Mouse (Mus musculus) liver, postnatal 0 days (tissue): Measurements from ENCODE around the gene Hsf5. TPM values are rescaled to one million over a fixed set of nuclear protein-coding genes. Genes with fewer than 3 reads are reported as not detected.

ENCODE experiments used
- ATAC-seq: fragments of 200-750 bp; cut with Nextera tagmentation; 2 replicates; pipeline ENCODE4 v1.8.0; 2017; ENCODE audit warnings: mild to moderate bottlenecking, moderate library complexity
- DNase-seq: peaks from one replicate; pipeline ENCODE4 v3.0.0-alpha.2; 2016
- H3K27ac ChIP-seq: fragments of 300-500 bp; sonication (generic); 2 replicates; pipeline ENCODE4 v1.5.1; 2014; ENCODE audit warnings: antibody characterized with exemption, moderate library complexity, mild to moderate bottlenecking, low read depth
- H3K27me3 ChIP-seq: fragments of 300-500 bp; sonication (generic); 2 replicates; pipeline ENCODE4 v1.6.1; 2014; ENCODE audit warnings: low read length, control low read depth, mixed read lengths; ENCODE audit not compliant: insufficient read depth
- H3K36me3 ChIP-seq: fragments of 300-500 bp; sonication (generic); replicated peaks from 2 replicates; pipeline ENCODE4 v1.6.1; 2014; ENCODE audit warnings: mild to moderate bottlenecking, control low read depth, low read length, moderate library complexity, mixed read lengths; ENCODE audit not compliant: insufficient read depth
- H3K4me1 ChIP-seq: fragments of 300-500 bp; sonication (generic); 2 replicates; pipeline ENCODE4 v1.6.1; 2014; ENCODE audit warnings: antibody characterized with exemption, mild to moderate bottlenecking, control low read depth; ENCODE audit not compliant: insufficient read depth
- H3K4me2 ChIP-seq: fragments of 300-500 bp; sonication (generic); 2 replicates; pipeline ENCODE4 v1.6.1; 2014; ENCODE audit warnings: low read depth, mild to moderate bottlenecking, low read length, moderate library complexity, mixed read lengths
- H3K4me3 ChIP-seq: fragments of 300-500 bp; sonication (generic); 2 replicates; pipeline ENCODE4 v1.5.1; 2014; ENCODE audit warnings: low read depth, low read length
- H3K9ac ChIP-seq: fragments of 300-500 bp; sonication (generic); replicated peaks from 2 replicates; pipeline ENCODE4 v1.6.1; 2014; ENCODE audit warnings: mild to moderate bottlenecking, moderate library complexity
- H3K9me3 ChIP-seq: fragments of 300-500 bp; sonication (generic); 2 replicates; pipeline ENCODE4 v1.6.1; 2016; ENCODE audit warnings: mild to moderate bottlenecking, control low read depth, low read length, mixed read lengths
- CTCF ChIP-seq: sonication (generic); IDR thresholded peaks from 2 replicates; pipeline ENCODE4 v1.5.1; 2016; ENCODE audit warnings: antibody characterized with exemption, low read depth
- EP300 ChIP-seq: IDR thresholded peaks from 2 replicates; pipeline ENCODE4 v1.6.1; 2016; ENCODE audit warnings: antibody characterized with exemption, low read depth, mild to moderate bottlenecking
- WGBS: fragments of 180-500 bp; shearing (Covaris S2); extraction: QIAGEN DNeasy Blood & Tissue Kit; methylation state at CpG from one replicate; pipeline ENCODE4 v1.1.7; 2014; ENCODE audit not compliant: insufficient replicate concordance; 5-methylcytosine and 5-hydroxymethylcytosine counted together
- polyA plus RNA-seq: library from polyadenylated mRNA; unstranded; fragments of >200 nt; fragmentation: Nextera tagmentation; extraction: Ambion mirVana; gene quantifications from 2 replicates; pipeline ENCODE4 v1.2.1, GENCODE M21; 2015

Gene Hsf5
- polyA plus RNA-seq, 1 experiment from 2014 or later = not detected

DNA sequence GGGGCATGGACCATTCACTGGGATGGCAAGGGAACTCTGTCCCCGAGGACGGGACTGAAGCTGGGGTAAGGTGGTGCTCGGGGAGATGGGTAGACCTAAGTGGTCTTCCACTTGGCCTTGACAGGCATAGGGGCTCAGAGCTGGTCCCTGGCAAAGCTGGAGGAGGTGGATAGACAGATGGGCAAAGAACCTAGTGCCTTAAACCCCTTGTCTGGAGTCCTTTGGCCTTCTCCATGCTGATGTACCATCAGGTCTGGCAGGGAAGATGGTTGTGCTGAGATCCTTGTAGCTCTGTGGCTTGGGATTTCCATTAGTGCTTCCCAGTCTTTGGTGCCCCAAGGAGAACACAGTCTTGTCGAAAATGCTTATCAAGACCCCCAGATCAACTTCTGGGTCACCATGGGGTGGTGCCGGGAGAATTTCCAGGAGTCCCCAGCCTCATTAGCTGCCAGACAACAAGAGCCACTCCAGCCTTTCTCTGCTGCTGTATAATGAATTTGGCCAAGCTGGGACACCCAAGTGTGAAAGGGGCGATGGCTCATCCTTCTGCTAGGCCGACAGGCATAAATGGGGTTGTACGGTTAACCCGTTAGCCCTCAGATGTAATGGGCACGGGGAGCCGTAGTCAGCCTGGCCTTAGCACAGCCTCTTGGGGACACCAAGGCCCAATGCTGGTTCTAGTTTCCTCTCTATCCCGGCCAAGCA, 35.7 kb upstream of the Hsf5 start:
- H3K9me3 ChIP-seq = no peaks in the 10 kb centered on the region
- H3K27ac ChIP-seq = no peak overlapping the region
- H3K4me3 ChIP-seq = no peak overlapping the region
- no peak for TF ChIP-seq EP300
- no peak for TF ChIP-seq CTCF
- H3K4me2 ChIP-seq = no peak overlapping the region
- H3K36me3 ChIP-seq = no peaks in the 10 kb centered on the region
- peaks cover 20% of the 10 kb centered on the region for H3K4me1 ChIP-seq
- no peak overlapping the region for H3K9ac ChIP-seq
- ATAC-seq (no peak), DNase-seq (peak; percentile 8)
- H3K27me3 ChIP-seq = no peaks in the 10 kb centered on the region
- 77% methylated on average over 12 of the region's 12 CpGs for WGBS

DNA sequence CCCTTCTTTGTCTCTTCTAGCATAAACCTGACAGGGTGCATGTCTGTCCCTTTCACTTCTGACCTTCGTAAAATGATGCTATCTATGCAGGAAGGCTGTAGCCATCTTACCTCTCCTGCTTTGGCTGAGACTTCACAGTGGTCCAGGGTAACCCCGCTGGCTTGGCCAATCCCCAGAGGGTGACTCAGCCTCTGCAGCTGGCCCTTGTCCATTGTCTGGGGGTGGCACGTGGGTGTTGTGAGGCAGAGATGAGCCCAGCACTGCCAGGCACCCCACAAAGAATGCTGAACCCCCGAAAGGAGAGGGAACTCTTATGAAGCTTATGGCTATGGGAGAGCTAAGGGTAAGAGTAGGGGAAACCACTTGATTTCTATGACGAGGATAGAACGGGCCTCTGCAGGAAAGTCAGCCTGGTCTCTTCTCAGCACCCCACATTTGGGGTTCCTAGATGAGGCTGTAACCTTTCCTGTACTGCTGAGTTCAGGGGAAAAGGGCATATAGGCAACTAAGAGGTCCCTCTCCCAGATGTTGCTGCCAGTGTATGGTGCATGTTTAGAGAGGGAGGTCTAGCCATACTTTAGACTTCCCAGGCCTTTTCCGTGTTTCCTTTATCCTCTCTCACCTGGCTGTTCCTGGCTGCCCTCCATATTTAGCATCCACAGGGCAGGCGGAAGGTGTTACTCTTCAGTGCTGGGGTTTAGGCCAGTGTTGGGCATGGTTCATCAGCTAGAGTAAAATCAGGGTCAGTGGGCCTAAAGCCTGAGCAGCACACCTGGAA, 34.8 kb upstream of the Hsf5 start:
- Histone ChIP-seq H3K27ac (no peak overlapping the region), H3K36me3 (no peaks in the 10 kb centered on the region), H3K4me2 (no peak overlapping the region), H3K27me3 (no peaks in the 10 kb centered on the region), H3K9ac (no peak overlapping the region), H3K9me3 (no peaks in the 10 kb centered on the region), H3K4me3 (no peak overlapping the region), H3K4me1 (peaks cover 20% of the 10 kb centered on the region)
- 75% methylated on average over 8 of the region's 8 CpGs for WGBS
- TF ChIP-seq CTCF (no peak), EP300 (no peak)
- peak; percentile 13 for DNase-seq
- ATAC-seq = no peak

DNA sequence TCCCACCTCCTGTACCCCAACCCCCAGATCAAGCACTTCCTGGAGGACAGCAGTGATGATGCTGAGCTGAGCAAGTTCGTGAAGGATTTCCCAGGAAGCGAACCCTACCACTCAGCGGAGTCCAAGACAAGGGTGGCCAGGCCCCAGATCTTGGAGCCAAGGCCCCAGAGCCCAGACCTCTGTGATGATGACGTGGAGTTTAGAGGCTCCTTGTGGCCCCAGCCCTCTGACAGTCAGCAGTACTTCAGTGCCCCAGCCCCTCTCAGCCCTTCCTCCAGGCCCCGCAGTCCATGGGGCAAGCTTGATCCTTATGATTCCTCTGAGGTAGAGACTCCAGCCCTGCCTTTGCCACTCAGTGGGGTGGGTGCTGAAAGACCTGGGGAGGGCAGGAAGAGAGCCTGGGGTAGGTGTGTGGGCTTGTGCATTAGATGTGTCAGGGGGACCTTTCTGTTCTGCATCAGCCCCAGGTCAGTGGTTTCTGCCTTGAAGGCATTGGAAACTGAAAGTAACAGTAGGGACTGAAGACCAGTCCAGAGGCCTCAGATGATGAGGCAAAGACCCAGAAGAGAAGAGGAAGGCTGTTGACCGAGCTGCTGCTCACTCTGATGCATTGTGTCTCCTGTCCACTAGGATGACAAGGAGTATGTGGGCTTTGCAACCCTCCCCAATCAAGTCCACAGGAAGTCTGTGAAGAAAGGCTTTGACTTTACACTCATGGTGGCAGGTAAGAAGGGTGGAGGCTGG, 33.5 kb upstream of the Hsf5 start:
- 72% methylated on average over 6 of the region's 6 CpGs for WGBS
- Histone ChIP-seq H3K27ac (peak overlapping the region; percentile 31; the same call in 1 of the 2 replicates), H3K4me3 (no peak overlapping the region), H3K9me3 (no peaks in the 10 kb centered on the region), H3K4me2 (no peak overlapping the region), H3K4me1 (peaks cover 9% of the 10 kb centered on the region), H3K36me3 (no peaks in the 10 kb centered on the region), H3K9ac (no peak overlapping the region), H3K27me3 (no peaks in the 10 kb centered on the region)
- DNase-seq (peak; percentile 11), ATAC-seq (no peak)
- no peak for TF ChIP-seq CTCF
- TF ChIP-seq EP300 = no peak

DNA sequence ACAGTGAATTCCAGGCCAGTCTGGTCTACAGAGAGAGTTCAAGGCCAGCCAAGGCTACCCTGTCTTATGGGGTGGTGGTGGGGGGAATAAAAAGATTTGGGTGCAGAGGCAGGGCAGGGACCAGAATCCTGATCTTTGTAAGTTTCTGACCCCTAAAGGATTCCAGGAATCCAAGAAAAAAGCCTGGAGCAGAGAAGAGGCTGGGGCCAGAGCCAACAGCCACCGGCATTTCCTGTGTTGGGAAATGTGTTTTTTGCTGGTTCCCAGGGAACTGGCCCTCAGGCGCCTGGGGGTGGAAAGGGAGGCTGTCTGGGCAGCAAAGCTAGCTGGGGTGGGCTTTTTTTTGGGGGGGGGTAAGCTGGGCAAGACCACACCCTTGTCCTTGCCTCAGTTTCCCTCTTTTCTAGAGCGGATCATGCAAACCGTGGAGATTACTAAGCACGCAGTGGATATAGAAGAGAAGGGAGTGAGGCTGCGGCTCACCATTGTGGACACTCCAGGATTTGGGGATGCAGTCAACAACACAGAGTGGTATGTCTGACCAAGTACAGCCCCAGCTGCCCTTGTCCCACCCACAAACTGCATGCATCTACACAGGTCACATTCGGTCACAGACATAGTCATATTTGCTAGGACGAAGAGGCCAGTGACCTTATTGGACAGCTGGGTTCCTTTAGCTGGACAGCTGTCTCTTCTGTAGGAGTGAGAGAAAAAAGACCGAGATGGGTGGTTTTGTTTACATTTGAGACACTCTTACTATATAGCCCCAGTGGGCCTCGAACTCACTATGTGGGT, 32.1 kb upstream of the Hsf5 start:
- 65% methylated on average over 10 of the region's 10 CpGs for WGBS
- Histone ChIP-seq H3K4me3 (no peak overlapping the region), H3K4me2 (no peak overlapping the region), H3K4me1 (peaks cover 9% of the 10 kb centered on the region; the same call in 1 of the 2 replicates), H3K9me3 (no peaks in the 10 kb centered on the region), H3K36me3 (no peaks in the 10 kb centered on the region), H3K27ac (peak overlapping the region; percentile 35), H3K9ac (no peak overlapping the region), H3K27me3 (no peaks in the 10 kb centered on the region)
- ATAC-seq (0 out of 2 replicates have a peak, but pooled peaks have one; percentile 36), DNase-seq (peak; percentile 22)
- TF ChIP-seq CTCF (no peak), EP300 (no peak)

DNA sequence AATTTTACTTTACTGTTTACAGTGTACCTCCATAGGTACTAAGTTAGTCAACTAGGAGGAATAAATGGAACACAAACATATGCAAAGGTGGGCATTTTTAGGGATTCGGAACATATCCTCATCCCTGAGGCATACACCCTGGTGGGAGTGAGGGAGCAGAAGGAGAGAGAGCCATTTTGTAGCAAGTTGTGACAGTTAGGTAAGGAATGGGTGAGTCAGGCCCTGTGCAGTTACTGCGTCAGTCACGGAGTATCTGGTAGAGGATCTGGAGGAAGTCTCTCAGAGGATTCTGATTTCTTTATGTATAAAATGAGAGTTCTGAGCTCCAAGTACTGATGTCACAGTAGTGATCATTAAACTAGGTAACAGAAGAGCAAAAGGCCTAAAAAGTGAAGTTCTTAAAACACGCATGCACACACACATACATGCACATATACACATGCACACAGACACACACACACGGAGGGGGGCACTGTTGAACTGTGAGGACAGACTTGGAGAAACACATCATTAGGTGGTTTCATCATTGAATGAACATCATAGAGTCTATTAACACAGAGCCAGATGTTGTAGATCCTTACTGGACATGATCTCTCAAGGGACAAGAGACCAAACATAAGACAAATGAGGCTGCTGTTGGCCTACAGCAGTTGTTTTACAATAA, 29.6 kb upstream of the Hsf5 start:
- no peaks in the 10 kb centered on the region for H3K36me3 ChIP-seq
- H3K27me3 ChIP-seq = no peaks in the 10 kb centered on the region
- no peaks in the 10 kb centered on the region for H3K9me3 ChIP-seq
- no peak overlapping the region for H3K4me2 ChIP-seq
- no peak overlapping the region for H3K9ac ChIP-seq
- peaks cover 18% of the 10 kb centered on the region for H3K4me1 ChIP-seq
- no peak for ATAC-seq
- no peak for DNase-seq
- no peak overlapping the region for H3K27ac ChIP-seq
- 84% methylated on average over 5 of the region's 5 CpGs for WGBS
- TF ChIP-seq CTCF (no peak), EP300 (no peak)
- no peak overlapping the region for H3K4me3 ChIP-seq
